Mouse (Mus musculus) lung, postnatal 4 days (tissue): ENCODE measurements around the gene Cd2.

Experiments used
- DNase-seq, 2 experiments: peaks; one replicate each; pipeline ENCODE4 v3.0.0; 2021

Cd2 gene

GRCm38 (mm10) chr3:101287911-101288311 is at the start of gene Cd2:
TSS of gene Cd2 (minus strand) at chr3:101287939.
- DNase-seq = peak; percentile 25 to 27

DNA sequence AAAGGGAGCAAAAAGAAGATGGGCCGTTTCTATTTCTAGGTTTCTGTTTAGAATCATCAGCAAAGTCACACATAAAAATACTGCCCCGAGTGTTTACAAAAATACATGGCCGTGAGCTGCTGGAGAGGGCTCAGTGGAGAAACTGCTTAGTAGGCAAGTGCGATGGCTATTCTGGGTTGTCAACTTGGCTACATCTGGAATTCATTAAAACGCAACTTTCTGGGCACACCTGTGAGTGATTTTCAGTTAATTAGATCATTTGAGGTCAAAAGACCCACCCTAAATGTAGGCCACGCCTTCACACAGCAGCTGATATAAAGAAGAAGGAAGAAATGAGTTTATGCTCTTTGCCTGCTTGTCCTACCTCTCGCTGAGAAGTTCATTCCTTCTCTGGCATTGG is 40.9 kb upstream of the Cd2 start:
- DNase-seq = no peak

DNA sequence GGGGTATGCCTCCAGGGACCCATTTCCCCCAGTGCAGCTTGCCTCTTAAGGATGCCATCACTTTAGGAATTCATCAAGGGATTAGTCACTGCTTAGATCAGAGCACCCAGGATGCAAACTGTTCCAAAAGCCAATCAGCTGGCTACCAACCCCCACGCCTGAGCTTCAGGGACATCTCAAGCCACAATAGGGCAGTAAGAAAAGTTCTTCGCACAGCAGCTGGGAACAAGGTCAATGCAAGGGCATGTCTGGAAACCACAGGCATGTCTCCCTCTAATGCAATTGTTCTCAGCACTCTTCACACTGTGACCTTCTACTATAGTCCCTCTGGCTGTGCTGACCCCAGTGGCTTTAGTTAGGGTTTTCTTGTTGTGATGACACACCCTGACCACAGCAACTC is 39.5 kb upstream of the Cd2 start:
- no peak for DNase-seq

- DNase-seq = no peak
Observed at GRCm38 (mm10) chr3:101322437-101322836, 34.7 kb upstream of the Cd2 start.

GRCm38 (mm10) chr3:101320874-101321273 is 33.1 kb upstream of the Cd2 start:
- DNase-seq = no peak

- DNase-seq = no peak
Observed at GRCm38 (mm10) chr3:101318516-101319170, 30.9 kb upstream of the Cd2 start.

GRCm38 (mm10) chr3:101318115-101318514 is 30.4 kb upstream of the Cd2 start:
- DNase-seq = peak; percentile 31 to 57

GRCm38 (mm10) chr3:101314954-101315353 is 27.2 kb upstream of the Cd2 start:
- DNase-seq = no peak

- no peak for DNase-seq
Observed at GRCm38 (mm10) chr3:101313266-101314051, 25.7 kb upstream of the Cd2 start.

GRCm38 (mm10) chr3:101310977-101311376 is 23.2 kb upstream of the Cd2 start:
- peak in 1 of 2 experiments; percentile 21 for DNase-seq

GRCm38 (mm10) chr3:101309626-101310025 is 21.9 kb upstream of the Cd2 start:
- no peak for DNase-seq

- peak in 1 of 2 experiments; percentile 47 for DNase-seq
Observed at GRCm38 (mm10) chr3:101306090-101306489, 18.4 kb upstream of the Cd2 start.

- DNase-seq = no peak
Observed at GRCm38 (mm10) chr3:101305046-101305445, 17.3 kb upstream of the Cd2 start.

GRCm38 (mm10) chr3:101304156-101304555 is 16.4 kb upstream of the Cd2 start:
- DNase-seq = peak; percentile 75 to 85

GRCm38 (mm10) chr3:101300271-101301071 is 12.7 kb upstream of the Cd2 start:
- DNase-seq = no peak

- DNase-seq = no peak
Observed at GRCm38 (mm10) chr3:101299591-101299990, 11.9 kb upstream of the Cd2 start.

- no peak for DNase-seq
Observed at GRCm38 (mm10) chr3:101297221-101297620, 9.5 kb upstream of the Cd2 start.

GRCm38 (mm10) chr3:101295931-101296820 is 8.4 kb upstream of the Cd2 start:
- no peak for DNase-seq

DNA sequence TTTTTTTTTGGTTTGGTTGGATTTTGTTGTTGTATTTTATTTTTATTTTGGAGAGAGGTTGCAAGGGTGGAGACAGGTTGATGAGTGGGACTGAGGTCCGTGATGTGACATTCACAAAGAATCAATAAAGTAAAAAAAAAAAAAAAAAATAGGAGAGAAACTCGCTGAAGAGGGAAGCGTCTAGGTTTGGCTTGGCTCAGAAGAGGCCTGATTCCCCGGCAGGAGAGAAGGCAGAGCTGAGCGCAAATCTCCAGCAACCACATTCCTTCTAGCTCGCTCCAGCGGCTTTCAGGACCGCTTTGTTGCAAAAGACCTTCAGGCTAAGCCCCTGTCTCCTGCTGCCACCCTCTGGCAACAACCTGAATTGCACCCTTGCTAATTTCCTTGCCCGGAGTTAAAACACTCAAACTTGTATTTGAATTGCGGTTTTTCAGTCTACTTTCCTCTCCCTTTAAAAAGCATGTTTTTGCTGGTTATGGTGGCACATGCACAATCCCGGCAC is 7.7 kb upstream of the Cd2 start:
- peak; percentile 87 to 94 for DNase-seq

DNA sequence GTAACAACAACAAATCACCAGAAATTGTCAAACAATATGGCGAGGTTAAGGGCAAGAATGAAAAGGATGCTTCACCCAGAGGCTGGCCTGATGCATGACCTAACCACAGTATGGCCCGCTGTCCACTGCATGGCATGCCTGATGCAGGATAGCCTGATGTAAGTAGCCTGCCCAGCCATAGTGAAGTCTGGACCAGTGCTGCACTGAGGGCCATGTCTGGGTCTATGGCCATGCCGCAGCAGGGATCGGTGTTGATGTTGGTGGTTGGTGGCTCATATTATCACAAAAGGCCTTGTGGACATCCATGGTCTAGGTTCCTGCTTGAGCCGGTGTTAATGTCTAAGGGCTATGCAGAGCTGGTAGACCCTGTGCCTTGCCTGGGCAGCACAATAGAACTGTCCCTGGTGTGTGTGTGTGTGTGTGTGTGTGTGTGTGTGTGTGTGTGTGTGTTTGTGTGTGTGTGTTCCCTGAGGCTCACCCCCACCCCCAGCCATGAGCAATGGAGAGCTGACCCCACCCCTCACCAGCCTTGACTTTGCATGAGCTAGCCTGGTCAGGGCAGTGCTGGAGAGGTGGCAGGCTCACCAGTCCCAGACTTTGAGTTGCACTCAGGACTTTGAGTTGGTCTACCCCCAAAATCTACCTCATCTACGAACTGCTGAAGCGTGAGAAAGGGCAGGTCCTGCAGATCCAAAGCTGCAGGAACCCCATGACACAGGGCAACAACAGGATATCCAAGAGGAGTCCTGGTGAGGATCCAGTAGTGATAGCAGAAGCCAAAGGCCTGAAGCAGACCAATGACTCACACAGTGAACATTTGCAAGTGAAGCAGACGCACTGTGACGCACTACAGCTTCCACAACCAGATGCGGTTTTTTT is 7.0 kb upstream of the Cd2 start:
- peak in 1 of 2 experiments; percentile 15 for DNase-seq

DNA sequence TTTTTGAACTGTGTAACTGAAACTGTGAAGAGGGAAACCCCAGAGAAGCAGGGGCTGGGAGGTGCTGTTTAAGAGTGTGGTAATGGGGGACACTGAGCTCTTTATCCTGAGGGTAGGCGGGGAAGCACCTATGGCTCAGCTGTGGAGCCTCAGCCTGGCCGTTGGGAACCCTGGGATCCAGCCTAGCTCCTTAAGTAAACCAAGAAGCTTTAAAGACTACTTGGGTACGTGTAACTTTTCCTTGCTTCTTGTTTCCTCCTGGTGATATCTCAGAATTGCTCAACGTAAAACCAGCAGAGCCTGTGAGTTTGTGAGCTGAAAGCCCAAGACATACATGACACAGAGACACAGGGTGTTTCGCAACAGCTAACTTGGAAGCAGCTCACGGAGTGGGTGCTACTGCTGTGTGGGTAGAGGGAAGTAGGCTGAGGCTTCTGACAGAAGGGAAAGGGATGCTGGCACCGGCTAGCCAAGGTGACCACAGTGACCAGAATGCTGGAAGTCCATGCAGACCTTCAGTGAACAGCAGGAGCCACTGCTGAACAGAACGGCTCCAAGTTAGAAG is 5.9 kb upstream of the Cd2 start:
- peak; percentile 46 to 53 for DNase-seq
